Comparison of ENCODE assay signal across 15 mouse cellular contexts in the genomic region with DNA sequence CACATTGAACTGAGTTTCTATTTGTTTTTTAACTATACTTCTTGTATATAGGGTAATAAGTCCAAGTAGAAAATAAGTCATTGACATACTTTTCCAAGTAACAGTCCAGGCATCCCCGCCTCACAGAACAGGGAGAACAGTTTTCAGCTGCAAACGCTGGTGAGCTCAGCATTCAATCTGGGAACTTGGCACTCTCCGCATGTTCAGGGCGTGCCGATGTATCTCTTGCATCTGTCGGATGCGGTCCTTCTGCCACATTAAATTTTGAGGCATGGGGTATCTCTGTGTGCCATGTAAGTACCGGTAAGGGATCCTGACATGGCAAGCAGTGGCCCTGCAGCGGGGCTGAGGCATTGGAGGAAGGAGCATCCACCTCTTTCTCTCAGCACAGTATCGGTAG. TPM values are rescaled to one million over a fixed set of nuclear protein-coding genes. Genes with fewer than 3 reads are reported as not detected.
DNase-seq lines count a peak whose midpoint lies in the region.
"Had no signal": no experiment of that assay in that cellular context is flagged by ENCODE, and none has a peak within 500 bp of the region (broad histone marks: within the 10 kb centered on the region; RNA-seq: fewer than 3 reads in every experiment).

No protein-coding gene starts in this region.

- DNase-seq in cerebellum, postnatal 25 days: peak; percentile 17 to 18
- DNase-seq in cerebellum, adult 9-11 months: no peak
- DNase-seq in left cerebral cortex, postnatal 10 days (ENCODE audit: extremely low spot score in 1 of 2, low spot score in 2 of 2): peak; percentile 29 to 34
- no peak for DNase-seq in left cerebral cortex, adult 8-10 months (ENCODE audit: low spot score in 2 of 2)
- peak; percentile 59 to 73 for DNase-seq in layer of hippocampus, adult 8-10 months (ENCODE audit: low spot score in 2 of 2)
- DNase-seq in left cerebral cortex, postnatal 36 days (ENCODE audit: low spot score in 2 of 2): peak; percentile 19 to 22
- DNase-seq in lung, postnatal 10 days: no peak
- DNase-seq in urinary bladder, adult 18-20 months (ENCODE audit: low spot score in 2 of 2): no peak
- DNase-seq: B cell, adult 2 months; kidney, adult 8-10 months; kidney, postnatal 25 days; lung, adult 2 months; lung, postnatal 4 days; thymus, postnatal 36 days had no signal

- intact Hi-C loops in left cerebral cortex, postnatal 10 days (cut with DNase I): loop anchor here (2.0 kb wide), 1 partner anchor 38 kb away; no protein-coding TSS in a partner anchor
- intact Hi-C loops in left cerebral cortex, postnatal 36 days (cut with DNase I): no loop called here

RNA-seq across cellular contexts. Expression of a gene that starts 9.8 kb away (rescaled TPM):
- total RNA-seq in left cerebral cortex, postnatal 10 days (2021): 10 to 100 TPM; 64.3 to 67.2 TPM
- 10 to 100 TPM; 94.8 to 99.9 (median 97.3) TPM for total RNA-seq in left cerebral cortex, adult 8-10 months (2022)
- total RNA-seq in layer of hippocampus, adult 8-10 months (2022): 100 to 1,000 TPM in 3 of 4 experiments, 10 to 100 TPM in 1; 97.9 to 121 (median 111) TPM
- total RNA-seq in left cerebral cortex, postnatal 36 days (2021): 10 to 100 TPM; 95.1 to 97.8 TPM

RNA-seq across cellular contexts. Expression of a gene that starts 21.0 kb away (rescaled TPM):
- total RNA-seq in left cerebral cortex, postnatal 10 days (2021): 1 to 10 TPM; 1.6 to 1.9 TPM
- total RNA-seq in left cerebral cortex, adult 8-10 months (2022): 1 to 10 TPM in 2 of 4 experiments, under 1 TPM in 2; 0.84 to 1.4 (median 1.0) TPM
- total RNA-seq in layer of hippocampus, adult 8-10 months (2022): 1 to 10 TPM in 3 of 4 experiments, under 1 TPM in 1; 0.92 to 2.2 (median 1.4) TPM
- total RNA-seq in left cerebral cortex, postnatal 36 days (2021): 1 to 10 TPM in 1 of 2 experiments, under 1 TPM in 1; 0.77 to 1.1 TPM
- total RNA-seq: granulocyte monocyte progenitor cell, adult 5-6 weeks had no signal

RNA-seq across cellular contexts. Expression of a gene that starts 21.1 kb away (rescaled TPM):
- total RNA-seq in left cerebral cortex, postnatal 10 days (2021): 10 to 100 TPM; 71.4 to 77.1 TPM
- total RNA-seq in left cerebral cortex, adult 8-10 months (2022): 10 to 100 TPM; 46.9 to 52.6 (median 50.0) TPM
- 10 to 100 TPM; 46.8 to 59.5 (median 50.4) TPM for total RNA-seq in layer of hippocampus, adult 8-10 months (2022)
- 10 to 100 TPM; 46.3 to 48.5 TPM for total RNA-seq in left cerebral cortex, postnatal 36 days (2021)

RNA-seq across cellular contexts. Expression of a gene that starts 47.2 kb away (rescaled TPM):
- total RNA-seq in left cerebral cortex, postnatal 10 days (2021): 10 to 100 TPM; 12.2 to 13.1 TPM
- 1 to 10 TPM; 5.2 to 8.3 (median 6.2) TPM for total RNA-seq in left cerebral cortex, adult 8-10 months (2022)
- 1 to 10 TPM; 5.3 to 9.2 (median 7.1) TPM for total RNA-seq in layer of hippocampus, adult 8-10 months (2022)
- 1 to 10 TPM; 5.3 to 6.6 TPM for total RNA-seq in left cerebral cortex, postnatal 36 days (2021)
- total RNA-seq: granulocyte monocyte progenitor cell, adult 5-6 weeks had no signal

RNA-seq across cellular contexts. Expression of a gene that starts 48.1 kb away (rescaled TPM):
- 1 to 10 TPM; 6.7 to 7.1 TPM for total RNA-seq in left cerebral cortex, postnatal 10 days (2021)
- 10 to 100 TPM; 10.4 to 12.8 (median 12.3) TPM for total RNA-seq in left cerebral cortex, adult 8-10 months (2022)
- 10 to 100 TPM in 2 of 4 experiments, 1 to 10 TPM in 2; 9.3 to 12.4 (median 10.6) TPM for total RNA-seq in layer of hippocampus, adult 8-10 months (2022)
- 10 to 100 TPM in 1 of 2 experiments, 1 to 10 TPM in 1; 7.9 to 10.6 TPM for total RNA-seq in left cerebral cortex, postnatal 36 days (2021)
- total RNA-seq: granulocyte monocyte progenitor cell, adult 5-6 weeks had no signal

Comparison
In these comparisons a context has a peak if more than half of its experiments do, and no peak if none do; other contexts are left out.
1. DNase-seq: peak in cerebellum, postnatal 25 days (2 of 2), left cerebral cortex, postnatal 10 days (2 of 2), layer of hippocampus, adult 8-10 months (2 of 2) and left cerebral cortex, postnatal 36 days (2 of 2); none in cerebellum, adult 9-11 months (single experiment), left cerebral cortex, adult 8-10 months (0 of 2), lung, postnatal 10 days (single experiment) and urinary bladder, adult 18-20 months (0 of 2).